In the genomic region with DNA sequence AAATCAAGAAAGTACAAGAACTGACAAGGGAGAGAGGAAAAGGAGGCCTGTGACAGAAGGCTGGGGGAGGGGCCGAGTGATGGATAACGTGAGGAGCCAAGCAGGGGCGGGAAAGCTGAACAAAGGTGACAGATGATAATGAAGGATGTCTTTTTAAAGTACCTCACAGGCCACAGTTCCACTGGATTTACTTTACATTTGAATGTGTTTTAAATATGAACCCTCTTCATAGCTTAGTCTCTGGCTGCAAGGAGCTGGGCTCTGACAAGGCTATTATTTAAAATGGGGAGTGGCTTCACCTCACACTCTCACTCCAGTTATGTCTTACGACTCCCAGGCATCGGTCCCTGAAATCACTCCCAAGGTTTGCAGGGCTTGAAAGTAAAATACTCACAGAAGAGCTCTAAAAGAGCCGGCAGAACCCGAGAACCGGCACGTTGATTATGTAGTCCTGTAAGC, we compare ENCODE assay signal across 8 mouse cellular contexts.
DNase-seq lines count a peak whose midpoint lies in the region; ATAC-seq and TF ChIP-seq lines count a peak whose summit lies in the region.

No protein-coding gene starts in this region.

- no peak for TF ChIP-seq POLR2A in cerebellum, adult 2 months (IDR thresholded peaks at IDR 0.05; ENCODE audit: borderline replicate concordance, insufficient read depth, low read length)

- no peak for TF ChIP-seq CTCF in cerebellum, adult 2 months (IDR thresholded peaks at IDR 0.05; ENCODE audit: borderline replicate concordance, insufficient read depth, low read depth, low read length)
- no peak for TF ChIP-seq CTCF in forebrain, postnatal 0 days (IDR thresholded peaks at IDR 0.05; ENCODE audit: low read depth)

- no peak overlapping the region for H3K27ac ChIP-seq in cerebellum, adult 2 months (ENCODE audit: insufficient read depth, low read length)
- no peak overlapping the region for H3K27ac ChIP-seq in forebrain, postnatal 0 days (ENCODE audit: low read depth, low read length)
- H3K27ac ChIP-seq in midbrain, embryonic 13.5 days, result peak overlapping the region; percentile 80

- peak; percentile 15 for ATAC-seq in forebrain, postnatal 0 days
- ATAC-seq in midbrain, embryonic 13.5 days, result peak; percentile 59

- DNase-seq in cerebellum, adult 11-12 months, result peak; percentile 22
- DNase-seq in cerebellum, adult 8-10 months, result no peak
- DNase-seq in cerebellum, adult 2 months, result peak; percentile 24 to 26
- DNase-seq in forebrain, postnatal 0 days, result no peak
- no peak for DNase-seq in urinary bladder, adult 2 months (ENCODE audit: low spot score)
- DNase-seq in layer of hippocampus, adult 11-12 months (ENCODE audit: low spot score), result no peak
- no peak for DNase-seq in kidney, postnatal 25 days

- H3K4me3 ChIP-seq in cerebellum, adult 2 months (replicated peaks; ENCODE audit: insufficient read depth, low read depth, low read length), result no peak overlapping the region
- H3K4me3 ChIP-seq in forebrain, postnatal 0 days (ENCODE audit: low read depth, low read length), result peak overlapping the region; percentile 34
- H3K4me3 ChIP-seq in midbrain, embryonic 13.5 days (replicated peaks), result peak overlapping the region; percentile 40

- 23% methylated on average over 9 of the region's 9 CpGs for WGBS in cerebellum, adult 2 months
- under 1% methylated on average over 9 of the region's 9 CpGs for WGBS in forebrain, postnatal 0 days
- WGBS in midbrain, embryonic 13.5 days, result under 1% methylated on average over 9 of the region's 9 CpGs

- no peaks in the 10 kb centered on the region for H3K36me3 ChIP-seq in forebrain, postnatal 0 days (ENCODE audit: insufficient read depth)
- H3K36me3 ChIP-seq in midbrain, embryonic 13.5 days, result no peaks in the 10 kb centered on the region

- H3K9ac ChIP-seq in forebrain, postnatal 0 days, result peak overlapping the region; percentile 19; the same call in 1 of the 2 replicates
- peak overlapping the region; percentile 54 for H3K9ac ChIP-seq in midbrain, embryonic 13.5 days (replicated peaks)

- H3K4me2 ChIP-seq in forebrain, postnatal 0 days (ENCODE audit: low read depth), result peak overlapping the region; percentile 49
- H3K4me2 ChIP-seq in midbrain, embryonic 13.5 days (replicated peaks), result peak overlapping the region; percentile 64

- peaks cover 2% of the 10 kb centered on the region; the same call in 1 of the 2 replicates for H3K4me1 ChIP-seq in cerebellum, adult 2 months (ENCODE audit: control insufficient read depth, insufficient read depth, low read length)
- 0 out of 2 replicates have a peak, but pooled peaks cover 5% of the 10 kb centered on the region for H3K4me1 ChIP-seq in forebrain, postnatal 0 days (ENCODE audit: insufficient read depth)
- H3K4me1 ChIP-seq in midbrain, embryonic 13.5 days (replicated peaks), result peaks cover 34% of the 10 kb centered on the region

- no peaks in the 10 kb centered on the region for H3K9me3 ChIP-seq in forebrain, postnatal 0 days (ENCODE audit: low read length)
- H3K9me3 ChIP-seq in midbrain, embryonic 13.5 days, result no peaks in the 10 kb centered on the region

- no peaks in the 10 kb centered on the region; the same call in 1 of the 2 replicates for H3K27me3 ChIP-seq in cerebellum, adult 2 months (ENCODE audit: control insufficient read depth, insufficient read depth, low read length)
- no peaks in the 10 kb centered on the region for H3K27me3 ChIP-seq in forebrain, postnatal 0 days (ENCODE audit: insufficient read depth, low read length)
- H3K27me3 ChIP-seq in midbrain, embryonic 13.5 days, result peaks cover 10% of the 10 kb centered on the region

Comparison
In these comparisons a context has a peak if more than half of its experiments do, and no peak if none do; other contexts are left out.
1. DNase-seq: peak in cerebellum, adult 11-12 months (single experiment) and cerebellum, adult 2 months (2 of 2); none in cerebellum, adult 8-10 months (single experiment), forebrain, postnatal 0 days (single experiment), urinary bladder, adult 2 months (single experiment), layer of hippocampus, adult 11-12 months (single experiment) and kidney, postnatal 25 days (0 of 2).